Mouse (Mus musculus) limb, embryonic 12.5 days (tissue): ENCODE measurements at regions not wholly inside any gene's neighbourhood (a gene's known extent, or its start where the extent isn't known, plus 50 kb on each side); places are given as distances from the start of the nearest gene placed in this dataset.
"Not testable (repeated sequence)": the region's sequence is repeated elsewhere in the genome, so short reads cannot be mapped to it uniquely, and the experiment has no call there.

Experiments used
- ATAC-seq: fragments of 200-750 bp; cut with Nextera tagmentation; 2 replicates; pipeline ENCODE4 v1.8.0; 2017; ENCODE audit warnings: low read depth, moderate TSS enrichment; ENCODE audit not compliant: insufficient number of reproducible peaks, insufficient read depth, low FRiP score, low TSS enrichment
- H3K27ac ChIP-seq: fragments of 300-500 bp; sonication (generic); 2 replicates; pipeline ENCODE4 v1.5.1; 2016; ENCODE audit warnings: mild to moderate bottlenecking, moderate library complexity
- H3K27me3 ChIP-seq: fragments of 300-500 bp; sonication (generic); 2 replicates; pipeline ENCODE4 v1.6.1; 2016; ENCODE audit warnings: mild to moderate bottlenecking, moderate library complexity
- H3K36me3 ChIP-seq: fragments of 300-500 bp; sonication (generic); 2 replicates; pipeline ENCODE4 v1.6.1; 2016; ENCODE audit warnings: mild to moderate bottlenecking, moderate library complexity
- H3K4me1 ChIP-seq: fragments of 300-500 bp; sonication (generic); replicated peaks from 2 replicates; pipeline ENCODE4 v1.6.1; 2016
- H3K4me2 ChIP-seq: fragments of 300-500 bp; sonication (generic); 2 replicates; pipeline ENCODE4 v1.6.1; 2016; ENCODE audit warnings: mild to moderate bottlenecking, moderate library complexity
- H3K4me3 ChIP-seq: fragments of 300-500 bp; sonication (generic); replicated peaks from 2 replicates; pipeline ENCODE4 v1.5.1; 2016; ENCODE audit warnings: mild to moderate bottlenecking
- H3K9ac ChIP-seq: fragments of 300-500 bp; sonication (generic); replicated peaks from 2 replicates; pipeline ENCODE4 v1.6.1; 2016; ENCODE audit warnings: mild to moderate bottlenecking, moderate library complexity
- H3K9me3 ChIP-seq: fragments of 300-500 bp; sonication (generic); 2 replicates; pipeline ENCODE4 v1.6.1; 2016; ENCODE audit warnings: mild to moderate bottlenecking, moderate library complexity
- WGBS: fragments of 180-500 bp; shearing (Covaris S2); methylation state at CpG from one replicate; pipeline ENCODE4 v1.1.7; 2016; 5-methylcytosine and 5-hydroxymethylcytosine counted together

DNA sequence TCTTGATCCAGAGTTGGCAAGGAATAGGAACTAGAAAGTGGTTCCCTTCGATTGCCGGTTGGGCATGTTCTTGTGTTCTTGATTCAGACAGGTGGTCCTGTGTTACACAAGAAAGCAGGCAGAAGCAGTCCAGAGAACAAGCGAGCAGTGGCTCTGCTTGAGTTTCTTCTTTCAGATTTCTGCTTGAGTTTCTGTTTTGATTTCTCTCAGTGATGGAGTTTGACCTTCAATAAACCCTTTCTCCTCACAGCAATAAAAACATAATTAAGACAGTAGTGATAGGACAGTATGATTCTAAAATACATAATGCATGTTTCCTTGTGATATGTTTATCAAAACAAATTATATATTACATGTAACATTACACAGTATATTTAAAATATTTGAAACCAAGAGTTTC lies 59.1 kb downstream of the Klf6 start:
- Histone ChIP-seq H3K9ac (no peak overlapping the region), H3K9me3 (no peaks in the 10 kb centered on the region), H3K27me3 (no peaks in the 10 kb centered on the region), H3K4me2 (no peak overlapping the region), H3K27ac (no peak overlapping the region), H3K4me1 (no peaks in the 10 kb centered on the region), H3K4me3 (no peak overlapping the region), H3K36me3 (no peaks in the 10 kb centered on the region)
- no peak for ATAC-seq
- WGBS = 74% methylated on average over 3 of the region's 3 CpGs

- H3K9me3 ChIP-seq = no peaks in the 10 kb centered on the region
- ATAC-seq = no peak
- no peaks in the 10 kb centered on the region for H3K36me3 ChIP-seq
- H3K9ac ChIP-seq = no peak overlapping the region
- no peak overlapping the region for H3K27ac ChIP-seq
- no peaks in the 10 kb centered on the region for H3K4me1 ChIP-seq
- 95% methylated on average over 2 of the region's 2 CpGs for WGBS
- no peak overlapping the region for H3K4me3 ChIP-seq
- H3K4me2 ChIP-seq = no peak overlapping the region
- H3K27me3 ChIP-seq = no peaks in the 10 kb centered on the region
Measured at GRCm38 (mm10) chr13:5931433-5931832, 70.2 kb downstream of the Klf6 start.

GRCm38 (mm10) chr13:5937436-5937835 lies 76.2 kb downstream of the Klf6 start:
- ATAC-seq = no peak
- Histone ChIP-seq H3K9ac (no peak overlapping the region), H3K9me3 (no peaks in the 10 kb centered on the region), H3K27me3 (no peaks in the 10 kb centered on the region), H3K4me2 (no peak overlapping the region), H3K36me3 (no peaks in the 10 kb centered on the region), H3K4me1 (no peaks in the 10 kb centered on the region), H3K4me3 (no peak overlapping the region), H3K27ac (no peak overlapping the region)
- 86% methylated on average over 2 of the region's 2 CpGs for WGBS

GRCm38 (mm10) chr13:5937970-5938369 lies 76.7 kb downstream of the Klf6 start:
- no peaks in the 10 kb centered on the region for H3K27me3 ChIP-seq
- no peak overlapping the region for H3K4me2 ChIP-seq
- H3K4me1 ChIP-seq = no peaks in the 10 kb centered on the region
- 91% methylated on average over 4 of the region's 4 CpGs for WGBS
- no peak overlapping the region for H3K9ac ChIP-seq
- ATAC-seq = no peak
- H3K4me3 ChIP-seq = no peak overlapping the region
- H3K36me3 ChIP-seq = no peaks in the 10 kb centered on the region
- no peaks in the 10 kb centered on the region for H3K9me3 ChIP-seq
- no peak overlapping the region for H3K27ac ChIP-seq

DNA sequence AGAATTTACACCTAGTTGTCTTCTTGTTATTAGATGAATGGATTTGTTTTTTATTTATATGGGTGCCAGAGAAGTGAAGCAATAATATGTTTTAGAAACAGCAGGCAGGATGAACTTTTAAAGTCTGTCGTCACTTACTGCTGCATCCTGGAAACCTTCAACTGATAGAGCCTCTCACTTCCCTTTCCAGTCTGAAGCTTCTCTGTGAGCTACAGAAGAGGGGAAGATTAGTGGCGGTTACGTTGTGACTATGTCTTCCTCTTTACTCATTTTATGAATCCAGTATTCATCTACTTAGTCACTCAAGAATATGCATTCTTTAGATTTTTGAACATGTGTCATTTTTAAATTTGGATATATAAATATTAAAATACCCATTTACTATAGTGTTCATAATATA lies 78.1 kb downstream of the Klf6 start:
- H3K9me3 ChIP-seq = no peaks in the 10 kb centered on the region
- no peak overlapping the region for H3K9ac ChIP-seq
- no peak overlapping the region for H3K4me3 ChIP-seq
- 87% methylated on average over 3 of the region's 3 CpGs for WGBS
- H3K36me3 ChIP-seq = no peaks in the 10 kb centered on the region
- H3K4me1 ChIP-seq = no peaks in the 10 kb centered on the region
- ATAC-seq = no peak
- H3K27me3 ChIP-seq = no peaks in the 10 kb centered on the region
- no peak overlapping the region for H3K4me2 ChIP-seq
- no peak overlapping the region for H3K27ac ChIP-seq

DNA sequence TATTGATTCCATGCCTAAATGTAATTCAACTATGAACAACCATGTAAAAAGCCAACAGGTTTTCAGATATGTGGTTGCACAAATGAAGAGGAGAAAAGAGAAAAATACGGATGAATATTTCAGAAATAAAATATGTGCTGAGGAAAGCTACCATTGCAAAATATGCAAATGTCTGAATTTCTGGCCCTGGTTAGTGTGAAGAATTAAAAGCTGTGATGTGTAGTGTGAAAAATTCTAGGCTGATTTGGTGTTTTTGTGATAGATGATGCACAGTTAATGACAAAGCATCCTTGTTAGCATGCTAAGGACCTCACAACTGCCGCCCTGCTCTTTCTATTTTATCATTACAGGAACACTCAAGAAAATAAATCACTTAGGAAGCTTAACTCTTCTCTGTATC lies 91.6 kb downstream of the Klf6 start:
- Histone ChIP-seq H3K9me3 (no peaks in the 10 kb centered on the region), H3K4me1 (no peaks in the 10 kb centered on the region), H3K4me2 (no peak overlapping the region), H3K4me3 (no peak overlapping the region), H3K9ac (no peak overlapping the region), H3K27ac (no peak overlapping the region), H3K36me3 (no peaks in the 10 kb centered on the region), H3K27me3 (no peaks in the 10 kb centered on the region)
- no peak for ATAC-seq
- WGBS = 84% methylated on average over 2 of the region's 2 CpGs

- not testable (repeated sequence) for H3K4me3 ChIP-seq, H3K4me2 ChIP-seq, H3K27ac ChIP-seq, H3K9me3 ChIP-seq, H3K36me3 ChIP-seq, H3K27me3 ChIP-seq, H3K9ac ChIP-seq, ATAC-seq, H3K4me1 ChIP-seq
Measured at GRCm38 (mm10) chr13:5955121-5955520, 93.8 kb downstream of the Klf6 start.

DNA sequence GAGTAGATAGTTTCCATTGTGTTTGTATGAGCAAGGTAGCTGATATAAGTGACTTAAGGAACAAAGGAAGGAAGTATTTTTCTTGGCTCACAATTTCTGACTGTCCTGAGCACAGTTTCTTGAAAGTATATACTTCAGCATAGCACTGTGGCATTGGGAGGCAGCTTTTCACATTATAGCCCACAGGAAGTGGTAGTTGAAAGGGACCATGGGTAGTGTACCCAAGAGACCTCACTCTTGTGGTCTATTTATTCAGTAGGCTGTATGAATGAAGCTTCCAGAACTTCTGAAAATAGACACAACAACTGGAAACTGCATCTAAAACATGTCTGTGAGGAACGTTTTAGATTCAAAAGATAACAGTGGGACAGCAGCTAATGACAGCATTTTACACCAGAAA lies 94.9 kb downstream of the Klf6 start:
- H3K9me3 ChIP-seq = no peaks in the 10 kb centered on the region
- H3K9ac ChIP-seq = no peak overlapping the region
- H3K27ac ChIP-seq = no peak overlapping the region
- H3K27me3 ChIP-seq = no peaks in the 10 kb centered on the region
- no peak overlapping the region for H3K4me3 ChIP-seq
- H3K4me1 ChIP-seq = no peaks in the 10 kb centered on the region
- no peak for ATAC-seq
- 51% methylated on average over 1 of the region's 1 CpGs for WGBS
- no peak overlapping the region for H3K4me2 ChIP-seq
- no peaks in the 10 kb centered on the region for H3K36me3 ChIP-seq

DNA sequence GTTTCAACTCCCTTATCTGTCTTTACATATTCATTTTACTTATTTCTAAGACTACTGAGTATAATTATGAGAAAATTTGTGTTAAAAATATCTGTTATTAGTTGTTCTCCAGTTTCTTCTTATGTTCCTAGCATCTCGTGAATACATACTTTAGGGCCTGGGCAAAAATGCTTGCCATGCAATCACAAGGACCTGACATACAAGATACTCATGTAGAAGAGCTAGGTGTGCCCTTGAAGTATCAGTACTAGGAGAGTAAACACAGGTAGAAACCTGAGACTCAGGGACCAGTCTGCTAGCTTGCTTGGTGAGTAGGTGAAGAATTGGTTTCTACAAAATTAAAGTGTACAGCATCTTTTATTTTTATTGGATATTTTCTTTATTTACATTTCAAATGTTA lies 101.7 kb downstream of the Klf6 start:
- Histone ChIP-seq H3K27me3 (no peaks in the 10 kb centered on the region), H3K36me3 (no peaks in the 10 kb centered on the region), H3K9ac (no peak overlapping the region), H3K4me2 (no peak overlapping the region), H3K4me3 (no peak overlapping the region), H3K4me1 (no peaks in the 10 kb centered on the region), H3K9me3 (no peaks in the 10 kb centered on the region), H3K27ac (no peak overlapping the region)
- no peak for ATAC-seq
- WGBS = 93% methylated on average over 1 of the region's 1 CpGs

DNA sequence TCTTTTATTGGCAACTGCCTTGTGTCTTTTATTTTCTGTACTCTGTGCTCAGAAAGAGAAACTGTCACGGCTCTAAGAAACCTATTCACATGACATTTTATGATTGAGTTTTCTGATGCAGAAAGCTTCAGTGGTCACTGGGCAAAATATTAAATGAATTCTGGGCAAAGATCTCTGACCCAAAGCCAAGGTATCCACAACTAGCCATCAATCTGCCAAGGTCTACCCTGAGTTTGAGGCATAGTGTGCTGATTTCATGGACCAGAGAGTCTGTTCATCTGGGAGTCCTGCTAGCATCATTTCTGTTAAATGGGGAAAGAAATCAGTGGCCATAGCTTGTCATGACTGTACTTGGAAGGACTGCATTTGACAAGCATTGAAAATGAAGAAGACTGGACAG lies 103.3 kb downstream of the Klf6 start:
- no peaks in the 10 kb centered on the region for H3K27me3 ChIP-seq
- WGBS = 89% methylated on average over 1 of the region's 1 CpGs
- no peak overlapping the region for H3K9ac ChIP-seq
- H3K9me3 ChIP-seq = no peaks in the 10 kb centered on the region
- no peak overlapping the region for H3K27ac ChIP-seq
- H3K4me2 ChIP-seq = no peak overlapping the region
- no peak overlapping the region for H3K4me3 ChIP-seq
- H3K36me3 ChIP-seq = no peaks in the 10 kb centered on the region
- H3K4me1 ChIP-seq = no peaks in the 10 kb centered on the region
- no peak for ATAC-seq

- Histone ChIP-seq H3K9me3 (no peaks in the 10 kb centered on the region), H3K4me2 (no peak overlapping the region), H3K27ac (no peak overlapping the region), H3K4me3 (no peak overlapping the region), H3K9ac (no peak overlapping the region), H3K4me1 (no peaks in the 10 kb centered on the region), H3K36me3 (no peaks in the 10 kb centered on the region), H3K27me3 (no peaks in the 10 kb centered on the region)
- 45% methylated on average over 1 of the region's 1 CpGs for WGBS
- no peak for ATAC-seq
Measured at GRCm38 (mm10) chr13:5978615-5979014, 117.3 kb downstream of the Klf6 start.

- ATAC-seq = no peak
- H3K4me2 ChIP-seq = no peak overlapping the region
- WGBS = 89% methylated on average over 2 of the region's 2 CpGs
- no peaks in the 10 kb centered on the region for H3K36me3 ChIP-seq
- H3K27ac ChIP-seq = no peak overlapping the region
- H3K9ac ChIP-seq = no peak overlapping the region
- H3K9me3 ChIP-seq = no peaks in the 10 kb centered on the region
- H3K27me3 ChIP-seq = no peaks in the 10 kb centered on the region
- H3K4me1 ChIP-seq = no peaks in the 10 kb centered on the region
- no peak overlapping the region for H3K4me3 ChIP-seq
Measured at GRCm38 (mm10) chr13:5987491-5987890, 126.2 kb downstream of the Klf6 start.
